Mouse (Mus musculus) neural tube, embryonic 14.5 days (tissue): ENCODE measurements around the gene Mettl7a1. TPM values are rescaled to one million over a fixed set of nuclear protein-coding genes. Genes with fewer than 3 reads are reported as not detected.
"Not testable (repeated sequence)": the region's sequence is repeated elsewhere in the genome, so short reads cannot be mapped to it uniquely, and the experiment has no call there.

ENCODE experiments used
- ATAC-seq: fragments of 200-750 bp; cut with Nextera tagmentation; 2 replicates; pipeline ENCODE4 v1.8.0; 2017; ENCODE audit warnings: low read depth, mild to moderate bottlenecking, moderate TSS enrichment, moderate library complexity
- H3K27ac ChIP-seq: fragments of 300-500 bp; sonication (generic); 2 replicates; pipeline ENCODE4 v1.5.1; 2014; ENCODE audit warnings: low read depth, mild to moderate bottlenecking, control low read depth, low read length, moderate library complexity, mixed read lengths
- H3K27me3 ChIP-seq: fragments of 300-500 bp; sonication (generic); 2 replicates; pipeline ENCODE4 v1.6.1; 2014; ENCODE audit warnings: low read length; ENCODE audit not compliant: control insufficient read depth, insufficient read depth
- H3K36me3 ChIP-seq: fragments of 300-500 bp; sonication (generic); 2 replicates; pipeline ENCODE4 v1.6.1; 2014; ENCODE audit warnings: low read length, mixed read lengths; ENCODE audit not compliant: control insufficient read depth, insufficient read depth
- H3K4me1 ChIP-seq: fragments of 300-500 bp; sonication (generic); 2 replicates; pipeline ENCODE4 v1.6.1; 2014; ENCODE audit warnings: low read length; ENCODE audit not compliant: control insufficient read depth, insufficient read depth
- H3K4me2 ChIP-seq: fragments of 300-500 bp; sonication (generic); 2 replicates; pipeline ENCODE4 v1.6.1; 2014; ENCODE audit warnings: mild to moderate bottlenecking, low read depth, low read length, control low read depth
- H3K4me3 ChIP-seq: fragments of 300-500 bp; sonication (generic); 2 replicates; pipeline ENCODE4 v1.5.1; 2014; ENCODE audit warnings: low read depth, low read length, control low read depth, mixed read lengths
- H3K9ac ChIP-seq: fragments of 300-500 bp; sonication (generic); replicated peaks from 2 replicates; pipeline ENCODE4 v1.6.1; 2014; ENCODE audit warnings: low read depth, mild to moderate bottlenecking, control low read depth, low read length, mixed read lengths
- H3K9me3 ChIP-seq: fragments of 300-500 bp; sonication (generic); 2 replicates; pipeline ENCODE4 v1.6.1; 2016; ENCODE audit warnings: low read length; ENCODE audit not compliant: control insufficient read depth
- WGBS: fragments of 180-500 bp; shearing (Covaris S2); extraction: QIAGEN DNeasy Blood & Tissue Kit; methylation state at CpG from one replicate; pipeline ENCODE4 v1.1.7; 2014; 5-methylcytosine and 5-hydroxymethylcytosine counted together
- polyA plus RNA-seq: library from polyadenylated mRNA; unstranded; fragments of >200 nt; fragmentation: Nextera tagmentation; extraction: Ambion mirVana; gene quantifications from 2 replicates; pipeline ENCODE4 v1.2.1, GENCODE M21; 2014

Gene Mettl7a1
- polyA plus RNA-seq, 1 experiment from 2014 or later: 3.6 TPM

DNA sequence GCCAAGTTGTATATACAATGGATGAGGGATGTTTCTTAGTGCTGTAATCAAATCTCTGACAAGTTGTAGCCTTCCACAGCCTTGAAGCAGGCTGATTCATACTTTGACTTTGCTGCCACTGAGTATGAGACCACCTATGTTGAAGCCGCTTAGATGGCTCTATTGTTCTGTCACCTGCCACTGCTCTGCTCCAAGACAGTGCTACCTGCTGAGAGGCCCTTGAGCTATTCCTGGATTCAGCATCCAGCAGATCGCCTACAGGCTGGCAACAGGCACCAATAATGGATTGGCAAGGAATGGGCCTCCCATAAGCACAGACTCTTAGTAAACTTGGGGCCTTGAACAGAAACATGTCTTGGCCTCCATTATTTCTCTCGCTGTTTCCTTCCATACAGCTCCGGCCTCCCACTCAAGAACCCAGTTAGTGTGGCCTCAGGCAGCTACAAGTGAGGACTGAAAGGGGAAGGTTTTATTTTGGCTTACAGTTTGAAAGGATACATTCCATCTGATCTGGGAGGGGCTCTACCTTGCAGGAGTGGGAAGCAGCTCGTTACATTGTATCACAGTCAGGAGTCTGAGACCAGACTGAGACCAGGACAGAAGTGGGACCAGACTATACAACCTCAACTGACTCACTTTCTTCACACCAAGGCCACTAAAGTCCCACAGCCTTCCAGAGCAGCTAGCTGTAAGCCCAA, 10.7 kb downstream of the Mettl7a1 start:
- H3K36me3 ChIP-seq: no peaks in the 10 kb centered on the region
- no peak overlapping the region for H3K4me2 ChIP-seq
- no peak overlapping the region for H3K4me3 ChIP-seq
- no peak overlapping the region for H3K27ac ChIP-seq
- 91% methylated on average over 5 of the region's 5 CpGs for WGBS
- no peaks in the 10 kb centered on the region for H3K27me3 ChIP-seq
- H3K9ac ChIP-seq: no peak overlapping the region
- H3K4me1 ChIP-seq: no peaks in the 10 kb centered on the region
- no peak for ATAC-seq
- no peaks in the 10 kb centered on the region for H3K9me3 ChIP-seq

DNA sequence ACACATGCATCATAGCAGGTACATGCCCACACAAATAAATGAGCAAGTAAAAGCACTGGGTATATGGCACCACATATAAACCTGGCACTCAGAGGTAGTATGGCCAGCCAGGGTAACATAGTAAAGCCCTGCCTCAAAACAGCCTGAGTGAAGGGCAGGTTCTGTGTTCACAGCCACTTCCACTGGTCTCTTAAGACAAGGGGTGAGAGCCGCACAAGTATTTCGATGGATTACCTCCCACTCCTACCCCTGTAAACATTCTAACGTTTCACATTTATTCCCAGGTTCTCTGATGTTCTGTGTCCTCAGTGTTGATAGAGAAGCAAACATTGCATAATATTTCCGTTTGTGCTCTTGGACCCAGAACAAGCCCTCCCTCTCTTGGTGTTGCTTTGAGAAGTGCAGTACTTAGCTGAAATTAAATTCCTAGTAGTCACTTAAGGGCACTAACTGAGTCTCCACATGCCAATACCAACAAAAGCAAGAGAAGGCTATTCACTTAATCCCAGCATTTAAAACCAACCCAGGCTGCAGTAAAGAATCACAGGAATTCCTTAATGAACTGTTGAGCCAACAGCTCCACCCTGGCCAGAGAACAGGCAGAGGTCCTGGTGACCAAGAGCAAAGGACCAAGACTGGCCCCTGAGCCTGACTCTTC, 14.2 kb downstream of the Mettl7a1 start:
- not testable (repeated sequence) for H3K4me3 ChIP-seq, H3K4me1 ChIP-seq, H3K36me3 ChIP-seq, H3K27me3 ChIP-seq, H3K9me3 ChIP-seq, H3K27ac ChIP-seq, H3K9ac ChIP-seq, ATAC-seq, H3K4me2 ChIP-seq
- 79% methylated on average over 4 of the region's 4 CpGs for WGBS

DNA sequence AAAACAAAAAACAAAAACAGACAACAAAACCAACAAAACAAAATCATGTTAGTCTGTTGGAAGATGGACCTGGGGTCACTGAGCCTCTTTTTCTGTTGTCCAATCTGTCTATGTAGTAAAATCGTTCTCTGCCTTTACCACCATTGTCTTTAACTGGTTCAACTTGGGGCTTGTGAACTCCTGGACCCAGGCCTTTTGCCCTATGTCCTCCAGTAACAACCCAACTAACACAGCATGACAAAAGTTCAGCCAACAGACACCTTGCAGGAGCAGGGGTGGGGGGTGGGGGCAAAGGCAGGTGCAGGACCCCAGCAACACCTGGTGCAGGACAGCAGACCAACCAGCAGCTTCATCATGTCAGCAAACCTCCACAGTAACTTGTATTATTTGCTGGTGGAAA, 15.9 kb downstream of the Mettl7a1 start:
- 79% methylated on average over 1 of the region's 1 CpGs for WGBS
- Histone ChIP-seq H3K36me3 (no peaks in the 10 kb centered on the region), H3K9ac (no peak overlapping the region), H3K4me2 (no peak overlapping the region), H3K27ac (no peak overlapping the region), H3K27me3 (no peaks in the 10 kb centered on the region), H3K4me3 (no peak overlapping the region), H3K4me1 (no peaks in the 10 kb centered on the region), H3K9me3 (no peaks in the 10 kb centered on the region)
- ATAC-seq: no peak

DNA sequence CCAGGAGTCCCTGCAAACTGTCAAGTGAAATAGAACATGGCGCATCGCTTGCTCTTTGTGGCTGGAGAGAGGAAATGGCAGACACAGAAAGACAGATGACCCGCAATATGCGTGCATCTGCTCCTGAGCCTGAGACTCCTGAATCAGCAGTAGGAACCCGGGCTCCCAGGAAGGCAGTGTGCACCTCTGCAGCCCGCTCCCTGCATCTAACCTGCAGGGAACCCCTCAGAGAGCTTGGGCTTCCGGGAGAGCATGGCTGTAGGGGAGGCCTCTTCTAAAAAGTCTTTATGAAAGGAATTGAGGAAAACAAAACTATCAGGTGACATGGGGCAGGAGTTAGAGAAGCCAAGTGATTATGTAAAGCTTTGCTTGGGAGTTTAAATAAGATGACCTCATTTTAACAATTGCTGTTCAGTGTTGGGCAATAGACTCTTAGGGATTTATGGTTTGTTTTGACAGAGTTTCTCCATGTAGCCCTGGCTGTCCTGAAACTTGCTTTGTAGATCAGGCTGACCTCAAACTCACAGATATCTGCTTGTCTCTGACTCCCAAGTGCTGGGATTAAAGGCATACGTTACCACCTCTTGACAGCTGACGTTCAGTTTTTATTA, 16.5 kb downstream of the Mettl7a1 start:
- H3K9ac ChIP-seq: no peak overlapping the region
- no peak for ATAC-seq
- 79% methylated on average over 9 of the region's 9 CpGs for WGBS
- no peaks in the 10 kb centered on the region for H3K27me3 ChIP-seq
- H3K4me3 ChIP-seq: no peak overlapping the region
- H3K9me3 ChIP-seq: no peaks in the 10 kb centered on the region
- no peak overlapping the region for H3K4me2 ChIP-seq
- no peaks in the 10 kb centered on the region for H3K36me3 ChIP-seq
- no peak overlapping the region for H3K27ac ChIP-seq
- H3K4me1 ChIP-seq: no peaks in the 10 kb centered on the region

DNA sequence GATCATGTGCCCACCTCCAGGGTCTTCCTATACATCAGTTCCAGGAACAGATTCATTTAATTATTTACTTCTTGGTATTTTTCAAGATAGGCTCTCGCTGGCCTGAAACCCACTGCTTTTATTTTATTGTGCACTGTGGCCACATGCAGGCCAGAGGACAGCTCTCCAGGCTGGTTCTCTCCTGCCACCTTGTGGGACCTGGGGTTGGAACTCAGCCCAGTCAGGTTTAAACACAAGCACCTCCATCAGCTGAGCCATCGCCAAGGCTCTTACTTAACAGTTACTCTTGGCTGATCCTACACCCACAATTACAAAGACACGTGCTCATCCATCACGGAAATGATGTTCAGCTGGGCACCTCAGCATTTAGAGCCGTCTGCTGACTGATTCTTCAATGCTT, 17.2 kb downstream of the Mettl7a1 start:
- WGBS: 48% methylated on average over 5 of the region's 5 CpGs
- no peak overlapping the region for H3K4me3 ChIP-seq
- no peaks in the 10 kb centered on the region for H3K27me3 ChIP-seq
- ATAC-seq: no peak
- H3K4me1 ChIP-seq: no peaks in the 10 kb centered on the region
- no peak overlapping the region for H3K27ac ChIP-seq
- no peak overlapping the region for H3K9ac ChIP-seq
- no peaks in the 10 kb centered on the region for H3K36me3 ChIP-seq
- no peaks in the 10 kb centered on the region for H3K9me3 ChIP-seq
- H3K4me2 ChIP-seq: no peak overlapping the region

DNA sequence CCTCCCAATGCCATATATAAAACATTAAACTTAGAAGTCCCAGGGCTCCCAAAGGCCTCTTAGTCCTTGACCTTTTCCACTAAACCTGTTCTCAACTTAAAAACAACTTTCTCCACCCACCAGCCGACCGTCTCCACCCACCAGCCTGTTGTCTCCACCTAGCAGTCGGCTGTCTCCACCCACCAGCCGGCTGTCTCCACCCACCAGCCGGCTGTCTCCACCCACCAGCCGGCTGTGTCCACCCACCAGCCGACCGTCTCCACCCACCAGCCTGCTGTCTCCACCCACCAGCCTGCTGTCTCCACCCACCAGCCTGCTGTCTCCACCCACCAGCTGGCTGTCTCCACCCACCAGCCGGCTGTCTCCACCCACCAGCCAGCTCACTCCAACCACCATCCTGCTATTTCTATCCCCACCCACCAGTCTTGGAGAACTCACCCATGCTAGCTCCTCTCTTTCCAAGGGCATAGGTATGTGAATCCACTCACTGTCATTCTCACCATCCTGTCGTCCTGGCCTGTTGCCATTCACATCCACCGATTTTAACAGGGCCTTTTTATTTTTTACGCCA, 20.2 kb downstream of the Mettl7a1 start:
- ATAC-seq: no peak
- Histone ChIP-seq H3K4me1 (no peaks in the 10 kb centered on the region), H3K9ac (no peak overlapping the region), H3K27ac (no peak overlapping the region), H3K9me3 (no peaks in the 10 kb centered on the region), H3K27me3 (no peaks in the 10 kb centered on the region), H3K36me3 (no peaks in the 10 kb centered on the region), H3K4me3 (no peak overlapping the region), H3K4me2 (no peak overlapping the region)
- WGBS: 73% methylated on average over 12 of the region's 12 CpGs

DNA sequence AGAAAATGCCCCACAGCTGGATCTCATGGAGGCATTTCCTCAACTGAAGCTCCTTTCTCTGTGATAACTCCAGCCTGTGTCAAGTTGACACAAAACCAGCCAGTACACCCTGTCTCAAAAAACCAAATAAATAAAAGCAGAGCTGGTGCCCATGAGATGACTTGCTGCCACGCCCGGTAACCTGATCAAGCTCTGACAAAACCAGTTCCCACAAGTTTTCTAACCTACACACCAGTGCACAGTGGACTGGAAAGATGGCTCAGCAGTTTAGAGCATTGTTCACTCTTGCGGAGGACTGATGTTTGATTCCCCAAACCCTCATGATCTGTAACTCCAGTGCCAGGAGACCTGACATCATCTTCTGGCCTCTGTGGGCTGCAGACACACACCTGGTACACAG, 21.3 kb downstream of the Mettl7a1 start:
- H3K4me3 ChIP-seq: no peak overlapping the region
- H3K27ac ChIP-seq: no peak overlapping the region
- H3K9me3 ChIP-seq: no peaks in the 10 kb centered on the region
- no peaks in the 10 kb centered on the region for H3K36me3 ChIP-seq
- no peak for ATAC-seq
- H3K27me3 ChIP-seq: no peaks in the 10 kb centered on the region
- H3K4me2 ChIP-seq: no peak overlapping the region
- WGBS: 93% methylated on average over 3 of the region's 3 CpGs
- no peaks in the 10 kb centered on the region; the same call in 1 of the 2 replicates for H3K4me1 ChIP-seq
- no peak overlapping the region for H3K9ac ChIP-seq

DNA sequence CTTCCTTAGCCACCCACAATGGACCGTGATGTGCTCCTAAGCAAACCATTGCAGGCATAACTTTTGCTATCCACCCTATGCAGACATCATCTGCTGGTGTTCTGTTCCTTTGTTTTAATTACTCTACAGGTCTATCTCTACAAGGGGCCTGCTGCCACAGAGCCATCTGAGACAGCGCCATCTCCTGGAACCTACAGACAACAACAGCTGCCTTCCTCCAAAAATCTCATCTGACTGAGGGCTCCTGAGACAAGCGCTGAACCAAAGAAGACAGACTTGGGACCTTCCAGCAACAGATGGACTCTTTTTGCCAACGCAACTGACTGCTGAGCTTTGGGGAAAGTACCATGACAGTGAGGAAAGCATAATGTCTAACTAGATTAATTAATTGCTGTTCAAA, 24.1 kb downstream of the Mettl7a1 start:
- H3K4me2 ChIP-seq, H3K4me1 ChIP-seq, H3K4me3 ChIP-seq, H3K36me3 ChIP-seq, H3K27ac ChIP-seq, H3K9ac ChIP-seq, ATAC-seq, H3K27me3 ChIP-seq, H3K9me3 ChIP-seq: not testable (repeated sequence)
- 63% methylated on average over 3 of the region's 4 CpGs for WGBS

DNA sequence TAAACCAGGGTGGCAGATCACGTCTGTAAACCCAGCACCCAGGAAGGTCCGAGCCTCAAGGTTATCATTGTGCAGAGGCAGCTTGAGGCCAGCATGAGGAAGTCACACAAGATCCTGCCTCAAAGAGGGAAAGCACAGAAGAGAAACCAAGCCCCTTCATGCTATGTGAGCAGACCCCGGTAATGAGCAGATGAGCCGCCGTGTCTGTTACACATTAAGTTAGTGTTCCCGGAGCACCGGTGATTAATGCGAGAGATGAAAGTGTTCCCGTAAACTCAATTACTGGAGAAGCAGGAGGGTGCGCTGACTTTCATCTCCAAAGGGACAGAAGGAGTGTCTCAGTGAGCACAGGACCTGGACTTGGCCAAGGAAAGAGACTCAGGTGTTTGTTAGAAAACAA, 25.4 kb downstream of the Mettl7a1 start:
- not testable (repeated sequence) for H3K4me3 ChIP-seq, ATAC-seq, H3K9ac ChIP-seq, H3K27ac ChIP-seq, H3K4me2 ChIP-seq, H3K4me1 ChIP-seq, H3K27me3 ChIP-seq, H3K36me3 ChIP-seq, H3K9me3 ChIP-seq
- 30% methylated on average over 10 of the region's 10 CpGs for WGBS
